Mouse (Mus musculus) inflammation-experienced regulatory T-cells, adult 6 months (primary cell): Measurements from ENCODE around the gene Cdk19. TPM values are rescaled to one million over a fixed set of nuclear protein-coding genes. Genes with fewer than 3 reads are reported as not detected.
"Not testable (repeated sequence)": the region's sequence is repeated elsewhere in the genome, so short reads cannot be mapped to it uniquely, and the experiment has no call there.

Experiments used
- ATAC-seq: one replicate; pipeline ENCODE4 v1.8.0; 2017
- polyA plus RNA-seq, 3 experiments: library from polyadenylated mRNA; unstranded; fragments of 100-300 nt; shearing (Covaris generic); gene quantifications; one replicate each; pipeline ENCODE4 v1.2.1; 2017

Gene Cdk19
- polyA plus RNA-seq, 3 experiments from 2014 or later: 8.7 to 15.9 (median 12.1) TPM

GRCm38 (mm10) chr10:40525616-40526155, 186.3 kb downstream of the Cdk19 start:
- ATAC-seq: no peak

GRCm38 (mm10) chr10:40526301-40526761, 187.0 kb downstream of the Cdk19 start:
- ATAC-seq: no peak

GRCm38 (mm10) chr10:40526986-40527385, 187.6 kb downstream of the Cdk19 start:
- ATAC-seq: no peak

- ATAC-seq: peak; percentile 84
Measured at GRCm38 (mm10) chr10:40527573-40527972, 188.2 kb downstream of the Cdk19 start.

GRCm38 (mm10) chr10:40528668-40529067, 189.3 kb downstream of the Cdk19 start:
- no peak for ATAC-seq

- ATAC-seq: peak; percentile 64
Measured at GRCm38 (mm10) chr10:40529617-40530016, 190.3 kb downstream of the Cdk19 start.

GRCm38 (mm10) chr10:40530661-40531060, 191.3 kb downstream of the Cdk19 start:
- ATAC-seq: no peak

GRCm38 (mm10) chr10:40532586-40532985, 193.2 kb downstream of the Cdk19 start:
- not testable (repeated sequence) for ATAC-seq

Other genes starting within 250 kb of the Cdk19 start
- gene Slc16a10, start 197.3 kb upstream of the Cdk19 start, polyA plus RNA-seq: 1 to 10 TPM in 2 of 3 experiments, under 1 TPM in 1; 0.45 to 5.5 (median 3.1) TPM
- gene Rpf2, start 92.5 kb upstream of the Cdk19 start, polyA plus RNA-seq: 10 to 100 TPM; 59.8 to 68.0 (median 65.5) TPM
- gene Gtf3c6, start 81.5 kb upstream of the Cdk19 start, polyA plus RNA-seq: 100 to 1,000 TPM; 113 to 128 (median 121) TPM
- 10 to 100 TPM; 49.4 to 80.0 (median 63.0) TPM for gene Amd1, start 37.4 kb upstream of the Cdk19 start, polyA plus RNA-seq
- not detected for gene Slc22a16, start 230.8 kb downstream of the Cdk19 start, polyA plus RNA-seq